Mouse (Mus musculus): Measurements from ENCODE around the gene Zfp771. TPM values are rescaled to one million over a fixed set of nuclear protein-coding genes. Genes with fewer than 3 reads are reported as not detected.

Zfp771 gene
- polyA plus RNA-seq (2016; fragmentation: Nextera tagmentation; extraction: Ambion mirVana): 55.8 and 57.7 TPM in 2 replicates

GRCm38 (mm10) chr7:127243870-127244657 is at the start of gene Zfp771:
Gene Zfp771 (plus strand): TSS chr7:127244274.
- peak within 1 kb of the TSS; percentile 80 for H3K4me3 ChIP-seq
- H3K36me3 ChIP-seq (replicated peaks): peaks cover 56% of the 10 kb centered on the region
- H3K4me1 ChIP-seq: peaks cover 35% of the 10 kb centered on the region
- peak within 1 kb of the TSS; percentile 94 for H3K27ac ChIP-seq
- 1% methylated on average over 56 of the region's 56 CpGs for WGBS
- no peaks in the 10 kb centered on the region for H3K27me3 ChIP-seq (ENCODE audit: poor library complexity, severe bottlenecking)
- H3K9me3 ChIP-seq: peaks cover 8% of the 10 kb centered on the region; the same call in 1 of the 2 replicates
- DNase-seq (ENCODE audit: extremely low spot score, low spot score): peak; percentile 92

GRCm38 (mm10) chr7:127194633-127195029 is 49.4 kb upstream of the Zfp771 start:
- Histone ChIP-seq H3K27ac (peak overlapping the region; percentile 93), H3K27me3 (ENCODE audit: poor library complexity, severe bottlenecking) (no peaks in the 10 kb centered on the region), H3K4me3 (peak overlapping the region; percentile 86), H3K4me1 (peaks cover 33% of the 10 kb centered on the region), H3K36me3 (replicated peaks) (peaks cover 78% of the 10 kb centered on the region), H3K9me3 (no peaks in the 10 kb centered on the region)
- WGBS: 84% methylated on average over 7 of the region's 7 CpGs
- DNase-seq (ENCODE audit: extremely low spot score, low spot score): no peak

GRCm38 (mm10) chr7:127195544-127196295 is 48.4 kb upstream of the Zfp771 start, which contains the start of gene Cd2bp2:
Gene Cd2bp2 (minus strand): TSS chr7:127196050.
- WGBS: under 1% methylated on average over 51 of the region's 51 CpGs
- Histone ChIP-seq H3K27me3 (ENCODE audit: poor library complexity, severe bottlenecking) (no peaks in the 10 kb centered on the region), H3K4me1 (peaks cover 33% of the 10 kb centered on the region), H3K27ac (peak within 1 kb of the TSS; percentile 93), H3K36me3 (replicated peaks) (peaks cover 84% of the 10 kb centered on the region), H3K9me3 (no peaks in the 10 kb centered on the region), H3K4me3 (peak within 1 kb of the TSS; percentile 86)
- DNase-seq (ENCODE audit: extremely low spot score, low spot score): peak; percentile 97

- peaks cover 84% of the 10 kb centered on the region for H3K36me3 ChIP-seq (replicated peaks)
Measured at GRCm38 (mm10) chr7:127196484-127196883, 47.6 kb upstream of the Zfp771 start.

GRCm38 (mm10) chr7:127206606-127207005 is 37.5 kb upstream of the Zfp771 start:
- peaks cover 38% of the 10 kb centered on the region for H3K4me1 ChIP-seq
- DNase-seq (ENCODE audit: extremely low spot score, low spot score): no peak
- peak overlapping the region; percentile 94 for H3K4me3 ChIP-seq
- peak overlapping the region; percentile 95 for H3K27ac ChIP-seq
- H3K27me3 ChIP-seq (ENCODE audit: poor library complexity, severe bottlenecking): no peaks in the 10 kb centered on the region
- WGBS: 61% methylated on average over 2 of the region's 2 CpGs
- H3K9me3 ChIP-seq: no peaks in the 10 kb centered on the region; the same call in 1 of the 2 replicates
- peaks cover 39% of the 10 kb centered on the region for H3K36me3 ChIP-seq (replicated peaks)

More at GRCm38 (mm10) chr7:127196484-127196883, 47.6 kb upstream of the Zfp771 start:
- Histone ChIP-seq H3K9me3 (no peaks in the 10 kb centered on the region), H3K4me3 (peak overlapping the region; percentile 86), H3K4me1 (peaks cover 33% of the 10 kb centered on the region), H3K27ac (peak overlapping the region; percentile 93), H3K27me3 (ENCODE audit: poor library complexity, severe bottlenecking) (no peaks in the 10 kb centered on the region)
- DNase-seq (ENCODE audit: extremely low spot score, low spot score): no peak
- 61% methylated on average over 11 of the region's 11 CpGs for WGBS

GRCm38 (mm10) chr7:127207374-127208294 is 36.4 kb upstream of the Zfp771 start:
- H3K36me3 ChIP-seq (replicated peaks): peaks cover 30% of the 10 kb centered on the region
- no peaks in the 10 kb centered on the region; the same call in 1 of the 2 replicates for H3K9me3 ChIP-seq
- peak overlapping the region; percentile 94 for H3K4me3 ChIP-seq
- under 1% methylated on average over 52 of the region's 53 CpGs for WGBS
- peaks cover 4% of the 10 kb centered on the region; the same call in 1 of the 2 replicates for H3K27me3 ChIP-seq (ENCODE audit: poor library complexity, severe bottlenecking)
- peak overlapping the region; percentile 95 for H3K27ac ChIP-seq
- H3K4me1 ChIP-seq: peaks cover 38% of the 10 kb centered on the region
- peak; percentile 50 for DNase-seq (ENCODE audit: extremely low spot score, low spot score)

GRCm38 (mm10) chr7:127208295-127208552 is 35.9 kb upstream of the Zfp771 start, which contains the start of gene Tbc1d10b:
Gene Tbc1d10b (minus strand): TSS chr7:127208468.
- no peak for DNase-seq (ENCODE audit: extremely low spot score, low spot score)
- H3K27me3 ChIP-seq (ENCODE audit: poor library complexity, severe bottlenecking): peaks cover 9% of the 10 kb centered on the region

GRCm38 (mm10) chr7:127208553-127209438 is 35.3 kb upstream of the Zfp771 start, which contains the start of gene Mylpf:
Gene Mylpf (plus strand): TSS chr7:127208890.
- peak; percentile 90 for DNase-seq (ENCODE audit: extremely low spot score, low spot score)
- H3K27ac ChIP-seq: peak within 1 kb of the TSS; percentile 95
- peak within 1 kb of the TSS; percentile 94 for H3K4me3 ChIP-seq
- H3K4me1 ChIP-seq: peaks cover 38% of the 10 kb centered on the region
- under 1% methylated on average over 26 of the region's 44 CpGs for WGBS
- H3K36me3 ChIP-seq (replicated peaks): peaks cover 19% of the 10 kb centered on the region
- H3K27me3 ChIP-seq (ENCODE audit: poor library complexity, severe bottlenecking): peaks cover 15% of the 10 kb centered on the region
- H3K9me3 ChIP-seq: no peaks in the 10 kb centered on the region; the same call in 1 of the 2 replicates

More at GRCm38 (mm10) chr7:127208295-127208552, 35.9 kb upstream of the Zfp771 start, which contains the start of gene Tbc1d10b:
- Histone ChIP-seq H3K36me3 (replicated peaks) (peaks cover 24% of the 10 kb centered on the region), H3K4me1 (peaks cover 38% of the 10 kb centered on the region), H3K27ac (peak within 1 kb of the TSS; percentile 95), H3K4me3 (peak within 1 kb of the TSS; percentile 94), H3K9me3 (no peaks in the 10 kb centered on the region; the same call in 1 of the 2 replicates)
- WGBS: 0% methylated on average over 29 of the region's 44 CpGs

GRCm38 (mm10) chr7:127209851-127210250 is 34.2 kb upstream of the Zfp771 start:
- H3K9me3 ChIP-seq: no peaks in the 10 kb centered on the region; the same call in 1 of the 2 replicates
- DNase-seq (ENCODE audit: extremely low spot score, low spot score): no peak
- H3K4me1 ChIP-seq: peaks cover 48% of the 10 kb centered on the region
- WGBS: 82% methylated on average over 5 of the region's 5 CpGs
- H3K36me3 ChIP-seq (replicated peaks): peaks cover 16% of the 10 kb centered on the region
- H3K27ac ChIP-seq: peak overlapping the region; percentile 95
- peaks cover 26% of the 10 kb centered on the region for H3K27me3 ChIP-seq (ENCODE audit: poor library complexity, severe bottlenecking)
- peak overlapping the region; percentile 94 for H3K4me3 ChIP-seq

GRCm38 (mm10) chr7:127210266-127210665 is 33.8 kb upstream of the Zfp771 start:
- no peak for DNase-seq (ENCODE audit: extremely low spot score, low spot score)
- Histone ChIP-seq H3K36me3 (replicated peaks) (peaks cover 12% of the 10 kb centered on the region), H3K4me3 (no peak overlapping the region), H3K4me1 (peaks cover 49% of the 10 kb centered on the region), H3K27me3 (ENCODE audit: poor library complexity, severe bottlenecking) (peaks cover 30% of the 10 kb centered on the region), H3K27ac (no peak overlapping the region), H3K9me3 (no peaks in the 10 kb centered on the region; the same call in 1 of the 2 replicates)
- 92% methylated on average over 4 of the region's 4 CpGs for WGBS

Data from forebrain, embryonic 10.5 days (tissue).